Mouse (Mus musculus) kidney, embryonic 14.5 days (tissue): Measurements from ENCODE around the gene Arhgef12. TPM values are rescaled to one million over a fixed set of nuclear protein-coding genes. Genes with fewer than 3 reads are reported as not detected.

Experiments used
- ATAC-seq: fragments of 200-750 bp; cut with Nextera tagmentation; 2 replicates; pipeline ENCODE4 v1.8.0; 2017; ENCODE audit warnings: moderate number of reproducible peaks, mild to moderate bottlenecking, moderate TSS enrichment, moderate library complexity; ENCODE audit not compliant: low FRiP score, low TSS enrichment
- H3K27ac ChIP-seq: fragments of 300-500 bp; sonication (generic); 2 replicates; pipeline ENCODE4 v1.5.1; 2014; ENCODE audit warnings: low read depth, mild to moderate bottlenecking, low read length, moderate library complexity, mixed read lengths
- H3K27me3 ChIP-seq: fragments of 300-500 bp; sonication (generic); 2 replicates; pipeline ENCODE4 v1.6.1; 2014; ENCODE audit warnings: mild to moderate bottlenecking, low read length; ENCODE audit not compliant: control insufficient read depth, insufficient read depth
- H3K36me3 ChIP-seq: fragments of 300-500 bp; sonication (generic); 2 replicates; pipeline ENCODE4 v1.6.1; 2014; ENCODE audit warnings: low read length, mixed read lengths; ENCODE audit not compliant: control insufficient read depth, insufficient read depth
- H3K4me1 ChIP-seq: fragments of 300-500 bp; sonication (generic); 2 replicates; pipeline ENCODE4 v1.6.1; 2014; ENCODE audit warnings: low read length, mixed read lengths; ENCODE audit not compliant: control insufficient read depth, insufficient read depth
- H3K4me2 ChIP-seq: fragments of 300-500 bp; sonication (generic); replicated peaks from 2 replicates; pipeline ENCODE4 v1.6.1; 2014; ENCODE audit warnings: low read depth, mild to moderate bottlenecking, low read length
- H3K4me3 ChIP-seq: fragments of 300-500 bp; sonication (generic); 2 replicates; pipeline ENCODE4 v1.5.1; 2014; ENCODE audit warnings: mild to moderate bottlenecking, low read length
- H3K9ac ChIP-seq: fragments of 300-500 bp; sonication (generic); 2 replicates; pipeline ENCODE4 v1.6.1; 2014; ENCODE audit warnings: low read depth, mild to moderate bottlenecking, low read length, moderate library complexity
- H3K9me3 ChIP-seq: fragments of 300-500 bp; sonication (generic); 2 replicates; pipeline ENCODE4 v1.6.1; 2016; ENCODE audit warnings: low read length; ENCODE audit not compliant: control insufficient read depth
- WGBS: fragments of 180-500 bp; shearing (Covaris S2); extraction: QIAGEN DNeasy Blood & Tissue Kit; methylation state at CpG from one replicate; pipeline ENCODE4 v1.1.7; 2014; 5-methylcytosine and 5-hydroxymethylcytosine counted together
- polyA plus RNA-seq: library from polyadenylated mRNA; unstranded; fragments of >200 nt; fragmentation: Nextera tagmentation; extraction: Ambion mirVana; gene quantifications from 2 replicates; pipeline ENCODE4 v1.2.1, GENCODE M21; 2014

Arhgef12 gene
- polyA plus RNA-seq, 1 experiment from 2014 or later, result 29.1 TPM

- WGBS, result 20% methylated on average over 12 of the region's 12 CpGs
- Histone ChIP-seq H3K27me3 (no peaks in the 10 kb centered on the region), H3K4me2 (peak overlapping the region; percentile 58), H3K27ac (no peak overlapping the region), H3K4me1 (peaks cover 6% of the 10 kb centered on the region; the same call in 1 of the 2 replicates), H3K4me3 (peak overlapping the region; percentile 66), H3K9me3 (no peaks in the 10 kb centered on the region), H3K36me3 (peaks cover 11% of the 10 kb centered on the region; the same call in 1 of the 2 replicates), H3K9ac (peak overlapping the region; percentile 59)
- ATAC-seq, result no peak
Observed at GRCm38 (mm10) chr9:43115431-43116133, 8.5 kb upstream of the Arhgef12 start.

DNA sequence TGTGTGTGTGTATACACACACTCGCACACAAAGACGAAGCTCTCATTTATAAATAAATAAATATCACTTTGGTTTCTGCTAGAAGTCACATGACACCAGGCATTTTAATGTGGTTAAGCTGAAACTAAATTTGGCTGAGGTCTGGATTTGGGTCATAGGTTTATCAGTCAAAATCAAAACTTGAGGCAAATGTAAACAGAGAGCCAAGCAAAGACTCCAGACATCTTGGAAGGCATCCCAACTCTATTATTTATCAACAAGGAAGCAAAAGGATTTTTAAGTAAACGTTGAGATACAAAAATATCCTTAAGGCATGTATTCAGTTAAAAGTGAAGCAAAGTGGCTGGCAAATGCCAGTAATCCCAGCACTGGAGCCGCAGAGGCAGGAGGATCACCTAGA, 7.8 kb upstream of the Arhgef12 start:
- WGBS, result 77% methylated on average over 4 of the region's 4 CpGs
- peaks cover 6% of the 10 kb centered on the region; the same call in 1 of the 2 replicates for H3K4me1 ChIP-seq
- H3K27ac ChIP-seq, result no peak overlapping the region
- no peaks in the 10 kb centered on the region for H3K9me3 ChIP-seq
- H3K4me2 ChIP-seq, result no peak overlapping the region
- no peak overlapping the region for H3K9ac ChIP-seq
- no peak for ATAC-seq
- peaks cover 14% of the 10 kb centered on the region; the same call in 1 of the 2 replicates for H3K36me3 ChIP-seq
- no peak overlapping the region for H3K4me3 ChIP-seq
- H3K27me3 ChIP-seq, result no peaks in the 10 kb centered on the region

- Histone ChIP-seq H3K4me1 (peaks cover 8% of the 10 kb centered on the region; the same call in 1 of the 2 replicates), H3K36me3 (peaks cover 14% of the 10 kb centered on the region; the same call in 1 of the 2 replicates), H3K27ac (no peak overlapping the region), H3K27me3 (no peaks in the 10 kb centered on the region), H3K4me3 (no peak overlapping the region), H3K9ac (no peak overlapping the region), H3K9me3 (no peaks in the 10 kb centered on the region), H3K4me2 (no peak overlapping the region)
- no peak for ATAC-seq
- WGBS, result 87% methylated on average over 8 of the region's 8 CpGs
Observed at GRCm38 (mm10) chr9:43110286-43110980, 3.4 kb upstream of the Arhgef12 start.

DNA sequence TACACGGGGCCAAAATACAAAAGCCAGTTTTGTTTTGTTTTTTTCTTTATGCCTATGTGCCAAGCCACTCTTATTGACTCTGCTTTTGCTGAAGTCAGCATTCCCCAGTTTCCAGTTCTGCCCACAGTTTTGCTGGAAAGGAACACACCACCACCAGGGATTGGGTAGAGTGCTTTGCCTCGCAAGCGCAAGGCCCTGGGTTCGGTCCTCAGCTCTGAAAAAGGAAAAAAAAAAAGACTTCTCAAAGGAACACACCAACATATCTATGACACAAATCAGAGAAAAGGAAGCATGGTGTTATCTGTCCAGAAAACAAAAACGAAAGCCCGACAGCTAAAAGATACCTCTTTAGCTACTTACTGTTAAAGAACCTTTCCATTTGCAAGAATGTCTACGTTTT, 2.1 kb upstream of the Arhgef12 start:
- 90% methylated on average over 7 of the region's 7 CpGs for WGBS
- H3K27me3 ChIP-seq, result no peaks in the 10 kb centered on the region
- H3K9ac ChIP-seq, result no peak overlapping the region
- no peaks in the 10 kb centered on the region for H3K9me3 ChIP-seq
- no peak overlapping the region for H3K4me2 ChIP-seq
- H3K27ac ChIP-seq, result no peak overlapping the region
- no peak for ATAC-seq
- H3K36me3 ChIP-seq, result peaks cover 14% of the 10 kb centered on the region; the same call in 1 of the 2 replicates
- peaks cover 6% of the 10 kb centered on the region; the same call in 1 of the 2 replicates for H3K4me1 ChIP-seq
- no peak overlapping the region for H3K4me3 ChIP-seq

- Histone ChIP-seq H3K4me1 (peaks cover 10% of the 10 kb centered on the region), H3K27ac (no peak overlapping the region), H3K4me2 (no peak overlapping the region), H3K9me3 (no peaks in the 10 kb centered on the region), H3K9ac (no peak overlapping the region), H3K4me3 (no peak overlapping the region), H3K36me3 (peaks cover 14% of the 10 kb centered on the region; the same call in 1 of the 2 replicates), H3K27me3 (no peaks in the 10 kb centered on the region)
- WGBS, result 91% methylated on average over 3 of the region's 3 CpGs
- ATAC-seq, result no peak
Observed at GRCm38 (mm10) chr9:43108721-43109120, 1.7 kb upstream of the Arhgef12 start.

GRCm38 (mm10) chr9:43108081-43108480, 1.0 kb upstream of the Arhgef12 start:
- no peak for ATAC-seq

GRCm38 (mm10) chr9:43107555-43107954, 516 bp upstream of the Arhgef12 start:
- Histone ChIP-seq H3K9me3 (no peaks in the 10 kb centered on the region), H3K36me3 (peaks cover 14% of the 10 kb centered on the region; the same call in 1 of the 2 replicates), H3K4me2 (no peak overlapping the region), H3K4me3 (no peak overlapping the region), H3K4me1 (peaks cover 20% of the 10 kb centered on the region), H3K27me3 (no peaks in the 10 kb centered on the region), H3K27ac (no peak overlapping the region), H3K9ac (no peak overlapping the region)
- ATAC-seq, result no peak
- 58% methylated on average over 5 of the region's 5 CpGs for WGBS

More at GRCm38 (mm10) chr9:43108081-43108480, 1.0 kb upstream of the Arhgef12 start:
- no peaks in the 10 kb centered on the region for H3K9me3 ChIP-seq
- peaks cover 17% of the 10 kb centered on the region for H3K4me1 ChIP-seq
- peaks cover 14% of the 10 kb centered on the region; the same call in 1 of the 2 replicates for H3K36me3 ChIP-seq
- no peak overlapping the region for H3K27ac ChIP-seq
- no peaks in the 10 kb centered on the region for H3K27me3 ChIP-seq
- 81% methylated on average over 1 of the region's 1 CpGs for WGBS
- no peak overlapping the region for H3K4me2 ChIP-seq
- no peak overlapping the region for H3K9ac ChIP-seq
- H3K4me3 ChIP-seq, result no peak overlapping the region

GRCm38 (mm10) chr9:43106426-43107186, 433 bp downstream of the Arhgef12 start:
- peak overlapping the region; percentile 91 for H3K27ac ChIP-seq
- H3K27me3 ChIP-seq, result no peaks in the 10 kb centered on the region
- H3K9ac ChIP-seq, result peak overlapping the region; percentile 96
- H3K4me3 ChIP-seq, result peak overlapping the region; percentile 94
- ATAC-seq, result peak; percentile 46; the same call in 1 of the 2 replicates
- no peaks in the 10 kb centered on the region for H3K9me3 ChIP-seq
- 18% methylated on average over 22 of the region's 22 CpGs for WGBS
- peaks cover 27% of the 10 kb centered on the region for H3K4me1 ChIP-seq
- H3K4me2 ChIP-seq, result peak overlapping the region; percentile 73
- peaks cover 11% of the 10 kb centered on the region; the same call in 1 of the 2 replicates for H3K36me3 ChIP-seq
